Mouse (Mus musculus) myocyte (in vitro differentiated cells): ENCODE measurements at regions not wholly inside any gene's neighbourhood (a gene's known extent, or its start where the extent isn't known, plus 50 kb on each side); places are given as distances from the start of the nearest gene placed in this dataset.

ENCODE experiments used
- H3K27me3 ChIP-seq: one replicate; pipeline ENCODE4 v1.6.1; 2011; ENCODE audit not compliant: control insufficient read depth, insufficient read depth, insufficient read length
- H3K36me3 ChIP-seq: one replicate; pipeline ENCODE4 v1.6.1; 2011; ENCODE audit not compliant: control insufficient read depth, insufficient read depth
- H3K4me2 ChIP-seq: one replicate; pipeline ENCODE4 v1.6.1; 2011; ENCODE audit warnings: low read depth, control low read depth
- H3K4me3 ChIP-seq: one replicate; pipeline ENCODE4 v1.5.1; 2011; ENCODE audit warnings: mild to moderate bottlenecking, control low read depth, moderate library complexity
- H3K79me2 ChIP-seq: one replicate; pipeline ENCODE4 v1.6.1; 2011; ENCODE audit not compliant: control insufficient read depth, insufficient read depth
- H3ac ChIP-seq: one replicate; pipeline ENCODE4 v1.6.1; 2011; ENCODE audit not compliant: control insufficient read depth, insufficient read length
- CEBPB ChIP-seq: IDR thresholded peaks from 2 replicates; pipeline ENCODE4 v1.6.1; 2011; ENCODE audit warnings: mild to moderate bottlenecking, moderate library complexity; ENCODE audit not compliant: poor library complexity, insufficient read depth, severe bottlenecking
- E2F4 ChIP-seq: IDR thresholded peaks from one replicate; pipeline ENCODE4 v1.6.1; 2011; ENCODE audit warnings: mild to moderate bottlenecking, control low read depth, moderate library complexity; ENCODE audit not compliant: insufficient read depth
- MAX ChIP-seq: IDR thresholded peaks from one replicate; pipeline ENCODE4 v1.6.1; 2011; ENCODE audit warnings: low read depth, mild to moderate bottlenecking, control low read depth
- MYOD1 ChIP-seq, 3 experiments: IDR thresholded peaks; one replicate each; pipeline ENCODE4 v1.6.1; 2011; ENCODE audit warnings: control low read depth in 2 of 3, low read depth in 2 of 3, mild to moderate bottlenecking in 2 of 3, moderate library complexity in 1 of 3; ENCODE audit not compliant: insufficient read length in 2 of 3, control insufficient read depth in 1 of 3
- MYOG ChIP-seq, 3 experiments: IDR thresholded peaks; one replicate each; pipeline ENCODE4 v1.6.1; 2011; ENCODE audit warnings: control low read depth in 2 of 3, low read depth in 2 of 3, mild to moderate bottlenecking in 2 of 3; ENCODE audit not compliant: insufficient read length in 2 of 3, control insufficient read depth in 1 of 3, insufficient read depth in 1 of 3
- POLR2A ChIP-seq: IDR thresholded peaks from one replicate; pipeline ENCODE4 v1.6.1; 2011; ENCODE audit warnings: low read depth, mild to moderate bottlenecking, control low read depth, moderate library complexity; ENCODE audit not compliant: insufficient read length
- POLR2AphosphoS2 ChIP-seq: IDR thresholded peaks from one replicate; pipeline ENCODE4 v1.6.1; 2011; ENCODE audit warnings: low read depth, control low read depth; ENCODE audit not compliant: insufficient read length
- REST ChIP-seq: IDR thresholded peaks from one replicate; pipeline ENCODE4 v1.6.1; 2011; ENCODE audit warnings: mild to moderate bottlenecking, control low read depth, moderate library complexity; ENCODE audit not compliant: insufficient read depth, insufficient read length
- SRF ChIP-seq: IDR thresholded peaks from one replicate; pipeline ENCODE4 v1.6.1; 2011; ENCODE audit warnings: low read depth; ENCODE audit not compliant: control insufficient read depth, insufficient read length
- TCF12 ChIP-seq: IDR thresholded peaks from one replicate; pipeline ENCODE4 v1.6.1; 2011; ENCODE audit warnings: mild to moderate bottlenecking, control low read depth; ENCODE audit not compliant: poor library complexity, insufficient read depth, severe bottlenecking
- TCF3 ChIP-seq: IDR thresholded peaks from one replicate; pipeline ENCODE4 v1.6.1; 2011; ENCODE audit warnings: low read depth, control low read depth; ENCODE audit not compliant: insufficient read length
- USF1 ChIP-seq: IDR thresholded peaks from one replicate; pipeline ENCODE4 v1.6.1; 2011; ENCODE audit warnings: low read depth, mild to moderate bottlenecking, control low read depth, moderate library complexity

DNA sequence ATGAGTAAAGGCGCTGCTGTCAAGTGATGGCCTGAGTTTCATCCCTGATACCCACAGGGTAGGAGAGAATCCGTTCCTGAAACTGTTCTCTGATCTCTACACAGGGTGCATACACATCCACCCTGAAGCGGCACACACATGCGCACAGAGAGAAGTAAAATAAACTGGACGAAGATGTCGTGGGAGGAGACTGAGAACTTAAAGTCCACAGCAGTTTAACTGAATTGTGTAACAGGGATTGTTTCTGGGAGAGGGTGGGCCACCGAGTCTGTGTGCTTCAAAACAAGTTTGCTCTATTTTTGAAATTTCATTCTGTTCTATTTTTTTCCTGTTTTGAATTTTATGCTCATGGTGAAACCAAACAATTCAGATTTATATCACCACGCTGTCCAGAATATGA lies 63.0 kb upstream of the Paqr3 start:
- Histone ChIP-seq H3K36me3 (no peaks in the 10 kb centered on the region), H3ac (no peak overlapping the region), H3K27me3 (no peaks in the 10 kb centered on the region), H3K4me2 (no peak overlapping the region), H3K4me3 (no peak overlapping the region), H3K79me2 (no peaks in the 10 kb centered on the region)
- no peak for TF ChIP-seq POLR2A
- TF ChIP-seq USF1, result no peak
- TF ChIP-seq MAX, result no peak
- TF ChIP-seq CEBPB, result no peak
- no peak for TF ChIP-seq REST
- TF ChIP-seq MYOG (IDR thresholded peaks at IDR 0.05; ENCODE audit: control insufficient read depth in 1 of 3, insufficient read depth in 1 of 3, insufficient read length in 2 of 3, low read depth in 2 of 3), result no peak
- no peak for TF ChIP-seq TCF3
- TF ChIP-seq POLR2AphosphoS2, result no peak
- no peak for TF ChIP-seq SRF
- no peak for TF ChIP-seq MYOD1 (IDR thresholded peaks at IDR 0.05; ENCODE audit: control insufficient read depth in 1 of 3, insufficient read length in 2 of 3, low read depth in 2 of 3)
- TF ChIP-seq TCF12, result no peak
- TF ChIP-seq E2F4, result no peak

DNA sequence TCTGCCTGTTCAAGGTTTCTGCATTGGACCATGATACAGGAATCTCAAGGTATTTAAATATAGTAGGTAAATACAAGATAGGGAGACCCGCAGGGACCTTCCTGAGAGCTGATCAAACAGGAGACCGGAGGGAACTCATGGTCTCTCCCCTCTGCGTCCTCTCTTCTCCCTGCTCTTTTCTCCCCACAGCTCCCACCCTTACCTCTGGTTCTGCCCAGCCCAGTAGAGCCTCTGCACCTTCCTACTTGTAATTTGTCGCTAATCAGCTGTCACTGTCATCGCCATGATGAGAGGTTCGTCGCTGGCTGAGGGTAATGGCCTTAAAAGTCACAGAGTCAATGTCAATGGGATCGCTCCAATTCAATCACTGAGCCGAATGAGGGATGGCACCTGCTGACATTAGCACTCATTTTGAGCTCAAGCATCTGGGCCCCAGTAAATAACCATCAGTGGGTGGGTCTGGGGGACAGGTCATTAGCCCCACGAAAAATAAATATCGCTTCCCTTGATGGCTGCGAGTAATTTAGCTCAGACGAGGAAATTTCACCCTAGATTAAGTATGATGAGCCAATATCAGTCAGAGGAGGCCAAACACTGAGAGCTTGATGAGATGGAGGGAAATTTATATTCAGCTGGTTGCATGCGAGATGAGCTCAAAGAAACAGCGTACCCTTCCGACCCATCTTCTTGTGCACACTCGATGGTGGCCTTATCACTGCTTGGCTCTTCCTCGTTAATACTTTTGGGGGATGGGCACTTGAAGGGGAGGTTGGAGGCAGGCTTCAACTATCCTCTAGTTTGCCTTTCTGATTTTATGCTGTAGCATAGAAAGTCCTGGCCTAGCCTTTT lies 56.2 kb upstream of the Paqr3 start:
- no peak for TF ChIP-seq MAX
- no peak for TF ChIP-seq MYOG (IDR thresholded peaks at IDR 0.05; ENCODE audit: control insufficient read depth in 1 of 3, insufficient read depth in 1 of 3, insufficient read length in 2 of 3, low read depth in 2 of 3)
- TF ChIP-seq POLR2A, result no peak
- TF ChIP-seq USF1, result no peak
- TF ChIP-seq MYOD1 (IDR thresholded peaks at IDR 0.05; ENCODE audit: control insufficient read depth in 1 of 3, insufficient read length in 2 of 3, low read depth in 2 of 3), result no peak
- no peak for TF ChIP-seq E2F4
- no peak for TF ChIP-seq POLR2AphosphoS2
- no peak for TF ChIP-seq CEBPB
- TF ChIP-seq TCF3, result no peak
- TF ChIP-seq SRF, result no peak
- TF ChIP-seq REST, result no peak
- TF ChIP-seq TCF12, result no peak
- Histone ChIP-seq H3K79me2 (no peaks in the 10 kb centered on the region), H3ac (no peak overlapping the region), H3K4me2 (no peak overlapping the region), H3K4me3 (no peak overlapping the region), H3K36me3 (no peaks in the 10 kb centered on the region), H3K27me3 (no peaks in the 10 kb centered on the region)

DNA sequence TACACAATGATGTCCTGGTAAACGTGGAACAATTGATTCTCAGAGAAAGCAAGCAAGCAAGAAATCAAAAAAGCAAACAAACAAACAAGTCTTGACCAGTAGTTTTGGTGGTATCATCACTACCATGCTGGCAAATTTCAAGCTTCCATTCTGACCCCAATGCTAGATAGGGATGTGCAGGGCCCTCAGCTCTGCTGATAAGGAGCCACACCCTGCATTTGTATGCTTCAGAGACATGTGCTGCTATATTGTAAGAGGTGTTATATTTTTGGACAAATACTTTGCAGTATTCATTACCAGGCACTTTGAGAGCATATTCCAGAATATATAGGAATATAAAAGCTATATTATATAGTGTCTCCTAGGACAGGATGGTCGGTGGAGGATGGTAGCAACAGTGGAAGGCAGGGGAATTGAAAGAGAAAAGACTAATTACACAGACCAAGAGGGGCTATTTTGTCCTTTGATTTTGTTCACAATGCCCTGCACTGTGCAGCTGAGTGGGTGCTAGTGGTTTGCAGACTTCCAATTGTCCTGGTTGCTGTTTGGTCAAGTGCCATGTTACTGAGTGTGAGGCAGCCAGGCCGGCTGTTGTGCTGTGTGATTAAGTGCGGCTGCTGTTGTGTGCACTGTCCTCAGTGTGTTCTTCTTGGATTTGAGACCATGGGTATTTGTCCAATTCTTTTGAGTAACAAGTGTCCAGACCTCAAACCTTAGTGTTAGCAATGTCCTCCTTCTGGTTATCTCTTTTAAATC lies 54.9 kb upstream of the Paqr3 start:
- no peak overlapping the region for H3K4me2 ChIP-seq
- H3K4me3 ChIP-seq, result no peak overlapping the region
- no peaks in the 10 kb centered on the region for H3K36me3 ChIP-seq
- H3ac ChIP-seq, result no peak overlapping the region
- no peaks in the 10 kb centered on the region for H3K27me3 ChIP-seq
- TF ChIP-seq TCF3, result no peak
- H3K79me2 ChIP-seq, result no peaks in the 10 kb centered on the region
